Mouse (Mus musculus): ENCODE data around the gene Galp. TPM values are rescaled to one million over a fixed set of nuclear protein-coding genes. Genes with fewer than 3 reads are reported as not detected.
"Not testable (repeated sequence)": the region's sequence is repeated elsewhere in the genome, so short reads cannot be mapped to it uniquely, and the experiment has no call there.

The Galp gene
- polyA plus RNA-seq, 1 experiment from 2014 or later = not detected

DNA sequence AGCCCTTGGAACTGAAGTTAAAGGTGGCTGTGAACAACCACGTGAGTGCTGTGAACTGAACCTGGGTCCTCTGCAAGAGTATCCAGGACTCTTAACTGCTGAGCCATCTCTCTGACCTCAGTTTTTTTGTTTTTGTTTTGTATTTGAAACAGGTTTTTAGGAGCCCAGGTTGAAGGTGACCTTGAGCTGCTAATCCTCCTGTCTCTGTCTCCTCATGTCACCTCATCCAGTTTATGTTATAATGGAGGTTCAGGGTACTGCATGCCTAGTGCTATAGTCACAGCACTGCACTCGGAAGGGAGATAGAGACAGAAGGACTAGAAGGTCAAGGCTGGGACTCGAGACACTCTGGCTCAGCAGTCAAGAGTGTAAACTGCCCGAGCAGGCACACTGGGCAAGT lies 34.7 kb upstream of the Galp start:
- no peak for DNase-seq (ENCODE audit: low spot score)
- Histone ChIP-seq H3K36me3 (replicated peaks) (no peaks in the 10 kb centered on the region), H3K27me3 (replicated peaks; ENCODE audit: low read depth, poor library complexity, severe bottlenecking) (no peaks in the 10 kb centered on the region), H3K4me1 (no peaks in the 10 kb centered on the region), H3K9me3 (0 out of 2 replicates have a peak, but pooled peaks cover 2% of the 10 kb centered on the region), H3K4me3 (no peak overlapping the region), H3K27ac (replicated peaks) (no peak overlapping the region)
- WGBS = 78% methylated on average over 4 of the region's 4 CpGs

DNA sequence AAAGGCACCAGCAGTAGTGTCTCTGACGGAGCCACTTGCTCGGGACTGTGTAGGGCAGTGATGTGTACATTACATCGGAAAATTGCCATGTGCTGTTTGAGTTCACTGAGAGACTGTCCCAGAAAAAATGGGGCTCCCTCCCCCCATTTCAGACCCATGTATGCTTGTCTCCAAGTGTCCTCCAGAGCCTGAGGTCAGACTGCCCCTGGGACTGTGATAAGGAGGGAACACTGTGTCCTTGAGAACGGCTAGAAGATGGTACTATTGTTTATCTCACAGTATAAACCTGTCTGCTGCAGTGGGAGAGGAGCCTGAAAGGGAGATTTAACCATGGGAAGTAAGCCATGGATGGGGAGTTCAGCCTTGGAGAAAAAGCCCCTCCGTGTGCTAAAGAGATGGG lies 32.2 kb upstream of the Galp start:
- Histone ChIP-seq H3K4me3 (no peak overlapping the region), H3K4me1 (no peaks in the 10 kb centered on the region), H3K36me3 (replicated peaks) (no peaks in the 10 kb centered on the region), H3K27ac (replicated peaks) (no peak overlapping the region), H3K9me3 (no peaks in the 10 kb centered on the region), H3K27me3 (replicated peaks; ENCODE audit: low read depth, poor library complexity, severe bottlenecking) (no peaks in the 10 kb centered on the region)
- DNase-seq (ENCODE audit: low spot score) = no peak
- WGBS = 69% methylated on average over 5 of the region's 5 CpGs

GRCm38 (mm10) chr7:6169403-6169802 lies 27.5 kb upstream of the Galp start:
- peaks cover 5% of the 10 kb centered on the region for H3K36me3 ChIP-seq (replicated peaks)
- H3K4me3 ChIP-seq = no peak overlapping the region
- no peak for DNase-seq (ENCODE audit: low spot score)
- H3K27me3 ChIP-seq (replicated peaks; ENCODE audit: low read depth, poor library complexity, severe bottlenecking) = no peaks in the 10 kb centered on the region
- no peaks in the 10 kb centered on the region for H3K9me3 ChIP-seq
- H3K27ac ChIP-seq (replicated peaks) = no peak overlapping the region
- H3K4me1 ChIP-seq = peaks cover 7% of the 10 kb centered on the region
- WGBS = 76% methylated on average over 3 of the region's 3 CpGs

DNA sequence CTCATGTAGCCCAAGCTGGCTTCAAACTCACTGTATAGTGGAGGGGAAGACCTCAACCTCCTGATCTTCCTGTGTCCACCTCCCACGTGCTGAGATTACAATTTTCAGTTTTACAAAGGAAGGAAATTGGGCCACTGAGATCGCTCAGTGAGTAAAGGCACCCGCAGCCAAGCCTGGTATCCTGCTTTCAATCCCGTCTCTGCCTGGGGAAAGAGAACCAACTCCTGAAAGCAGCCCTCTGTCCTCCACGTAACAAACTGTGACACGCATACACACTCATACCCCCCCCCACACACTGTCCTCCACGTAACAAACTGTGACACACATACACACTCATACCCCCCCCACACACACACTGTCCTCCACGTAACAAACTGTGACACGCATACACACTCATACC lies 26.5 kb upstream of the Galp start:
- peaks cover 7% of the 10 kb centered on the region for H3K4me1 ChIP-seq
- H3K36me3 ChIP-seq (replicated peaks) = peaks cover 15% of the 10 kb centered on the region
- no peak overlapping the region for H3K27ac ChIP-seq (replicated peaks)
- H3K9me3 ChIP-seq = no peaks in the 10 kb centered on the region
- WGBS = 84% methylated on average over 9 of the region's 9 CpGs
- DNase-seq (ENCODE audit: low spot score) = no peak
- no peaks in the 10 kb centered on the region for H3K27me3 ChIP-seq (replicated peaks; ENCODE audit: low read depth, poor library complexity, severe bottlenecking)
- no peak overlapping the region for H3K4me3 ChIP-seq

DNA sequence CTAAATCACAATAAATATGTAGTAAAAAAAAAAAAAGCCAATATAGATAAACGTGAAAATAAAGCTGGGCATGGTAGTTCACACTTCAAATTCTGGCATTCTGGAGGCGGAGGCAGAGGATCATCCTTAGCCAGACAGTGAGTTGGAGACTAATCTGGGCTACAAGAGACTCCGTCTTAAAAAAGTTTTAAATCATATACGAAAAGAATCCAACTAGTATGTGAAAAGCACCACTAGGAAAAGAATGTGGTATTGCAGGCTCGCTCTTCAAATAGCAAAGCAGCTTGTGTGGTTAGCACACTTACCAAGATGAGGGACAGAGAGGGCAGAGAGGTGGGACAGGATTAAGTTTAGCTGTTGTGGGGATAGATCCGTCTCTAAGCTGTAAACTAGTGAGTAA lies 26.0 kb upstream of the Galp start:
- peak overlapping the region; percentile 81 for H3K4me3 ChIP-seq
- peaks cover 7% of the 10 kb centered on the region for H3K4me1 ChIP-seq
- 54% methylated on average over 6 of the region's 6 CpGs for WGBS
- peak overlapping the region; percentile 89 for H3K27ac ChIP-seq (replicated peaks)
- no peaks in the 10 kb centered on the region for H3K9me3 ChIP-seq
- no peaks in the 10 kb centered on the region for H3K27me3 ChIP-seq (replicated peaks; ENCODE audit: low read depth, poor library complexity, severe bottlenecking)
- H3K36me3 ChIP-seq (replicated peaks) = peaks cover 20% of the 10 kb centered on the region
- no peak for DNase-seq (ENCODE audit: low spot score)

DNA sequence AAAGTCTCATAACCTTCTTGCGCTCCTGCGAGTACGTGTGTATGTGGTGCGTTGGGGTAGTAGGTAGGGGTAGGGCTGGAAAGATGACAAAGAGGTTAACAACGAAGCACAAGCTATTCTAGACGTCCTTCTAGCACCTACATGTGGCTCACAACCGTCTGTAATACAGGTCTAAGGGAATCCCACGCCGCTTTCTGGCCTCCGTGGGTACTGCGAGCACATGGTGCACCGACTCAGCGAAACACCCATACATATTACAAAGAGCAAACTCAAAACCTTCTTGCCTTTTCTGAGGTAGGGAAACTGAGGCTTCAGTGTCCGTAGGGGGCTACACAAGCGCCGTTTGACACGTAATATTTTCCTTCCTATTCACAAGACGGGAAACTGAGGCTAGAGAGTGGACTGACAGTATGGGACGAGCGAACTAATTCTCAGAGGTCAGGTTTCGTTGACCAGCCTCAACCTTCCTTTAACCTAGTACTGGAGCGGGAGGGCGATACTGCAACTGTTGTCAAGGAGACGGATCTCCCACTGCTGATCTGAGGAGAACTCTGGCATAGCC lies 25.4 kb upstream of the Galp start:
- 2% methylated on average over 24 of the region's 24 CpGs for WGBS
- H3K36me3 ChIP-seq (replicated peaks) = peaks cover 25% of the 10 kb centered on the region
- peak; percentile 71 for DNase-seq (ENCODE audit: low spot score)
- H3K4me1 ChIP-seq = peaks cover 7% of the 10 kb centered on the region
- H3K27ac ChIP-seq (replicated peaks) = peak overlapping the region; percentile 89
- H3K9me3 ChIP-seq = no peaks in the 10 kb centered on the region
- peak overlapping the region; percentile 81 for H3K4me3 ChIP-seq
- no peaks in the 10 kb centered on the region for H3K27me3 ChIP-seq (replicated peaks; ENCODE audit: low read depth, poor library complexity, severe bottlenecking)

- Histone ChIP-seq H3K4me3 (peak within 1 kb of the TSS; percentile 81), H3K4me1 (peaks cover 7% of the 10 kb centered on the region), H3K27ac (replicated peaks) (peak within 1 kb of the TSS; percentile 89), H3K9me3 (no peaks in the 10 kb centered on the region), H3K36me3 (replicated peaks) (peaks cover 29% of the 10 kb centered on the region), H3K27me3 (replicated peaks; ENCODE audit: low read depth, poor library complexity, severe bottlenecking) (no peaks in the 10 kb centered on the region)
- DNase-seq (ENCODE audit: low spot score) = peak; percentile 97
- WGBS = under 1% methylated on average over 37 of the region's 37 CpGs
Measured at GRCm38 (mm10) chr7:6172006-6172649, 24.8 kb upstream of the Galp start, which contains the start of gene Zfp444. Gene Zfp444 (plus strand): TSS chr7:6172226.

- WGBS = under 1% methylated on average over 28 of the region's 28 CpGs
- no peaks in the 10 kb centered on the region for H3K9me3 ChIP-seq
- H3K4me1 ChIP-seq = peaks cover 7% of the 10 kb centered on the region
- DNase-seq (ENCODE audit: low spot score) = no peak
- no peaks in the 10 kb centered on the region for H3K27me3 ChIP-seq (replicated peaks; ENCODE audit: low read depth, poor library complexity, severe bottlenecking)
- peaks cover 31% of the 10 kb centered on the region for H3K36me3 ChIP-seq (replicated peaks)
- H3K4me3 ChIP-seq = peak overlapping the region; percentile 81
- H3K27ac ChIP-seq (replicated peaks) = peak overlapping the region; percentile 89
Measured at GRCm38 (mm10) chr7:6172674-6173244, 24.1 kb upstream of the Galp start.

DNA sequence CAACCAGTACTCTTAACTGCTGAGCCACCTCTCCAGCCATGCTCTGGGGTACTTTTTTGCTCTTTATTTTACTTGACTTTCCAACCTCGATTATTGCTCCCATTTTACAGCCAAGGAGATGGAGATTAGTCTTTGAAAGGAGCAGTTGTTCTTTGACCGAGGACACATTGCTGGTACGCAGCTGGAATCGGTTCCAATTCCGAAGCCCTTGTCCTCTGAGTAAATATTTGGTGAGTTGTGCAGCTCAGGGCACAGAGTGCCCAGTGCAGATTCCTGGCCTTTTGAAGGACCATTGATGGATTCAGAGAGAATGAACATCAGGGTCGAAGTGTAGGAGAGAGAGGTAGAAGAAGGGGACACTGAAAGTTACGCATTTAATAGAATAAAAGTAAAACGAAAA lies 23.0 kb upstream of the Galp start:
- no peak overlapping the region for H3K27ac ChIP-seq (replicated peaks)
- peaks cover 41% of the 10 kb centered on the region for H3K36me3 ChIP-seq (replicated peaks)
- H3K27me3 ChIP-seq (replicated peaks; ENCODE audit: low read depth, poor library complexity, severe bottlenecking) = no peaks in the 10 kb centered on the region
- no peaks in the 10 kb centered on the region for H3K9me3 ChIP-seq
- 90% methylated on average over 8 of the region's 8 CpGs for WGBS
- H3K4me1 ChIP-seq = peaks cover 7% of the 10 kb centered on the region
- no peak for DNase-seq (ENCODE audit: low spot score)
- no peak overlapping the region for H3K4me3 ChIP-seq

DNA sequence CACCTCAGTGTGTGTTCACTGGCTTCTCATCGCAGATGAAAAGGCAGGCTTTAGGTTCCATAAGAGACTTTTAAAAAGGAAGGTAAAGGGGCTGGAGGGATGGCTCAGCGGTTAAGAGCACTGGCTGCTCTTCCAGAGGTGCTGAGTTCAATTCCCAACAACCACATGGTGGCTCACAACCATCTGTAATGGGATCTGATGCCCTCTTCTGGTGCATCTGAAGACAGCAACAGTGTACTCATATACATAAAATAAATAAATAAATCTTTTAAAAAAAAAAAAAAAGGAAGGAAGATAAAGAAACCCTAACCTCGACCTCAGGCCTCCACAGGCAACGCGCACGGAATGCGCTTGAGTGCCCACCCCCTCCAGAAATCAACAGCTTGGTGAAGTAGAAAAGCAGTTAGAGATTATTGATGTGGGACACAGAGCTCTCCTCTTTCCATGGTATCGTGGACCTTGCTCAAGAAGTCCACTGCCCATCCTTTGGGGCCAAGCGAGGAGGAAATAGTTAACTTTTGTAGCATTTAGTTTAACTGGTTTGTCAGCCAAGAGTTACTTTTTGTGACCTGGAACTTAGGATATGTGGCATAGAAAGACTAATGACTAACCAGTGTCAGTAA lies 22.4 kb upstream of the Galp start:
- H3K9me3 ChIP-seq; H3K4me3 ChIP-seq; H3K27ac ChIP-seq (replicated peaks); H3K27me3 ChIP-seq (replicated peaks; ENCODE audit: low read depth, poor library complexity, severe bottlenecking); DNase-seq (ENCODE audit: low spot score); H3K4me1 ChIP-seq: not testable (repeated sequence)
- peaks cover 45% of the 10 kb centered on the region for H3K36me3 ChIP-seq (replicated peaks)
- WGBS = 88% methylated on average over 9 of the region's 9 CpGs

- H3K27me3 ChIP-seq (replicated peaks; ENCODE audit: low read depth, poor library complexity, severe bottlenecking) = no peaks in the 10 kb centered on the region
- H3K4me1 ChIP-seq = no peaks in the 10 kb centered on the region
- DNase-seq (ENCODE audit: low spot score) = no peak
- H3K9me3 ChIP-seq = no peaks in the 10 kb centered on the region
- no peak overlapping the region for H3K4me3 ChIP-seq
- no peak overlapping the region for H3K27ac ChIP-seq (replicated peaks)
- peaks cover 80% of the 10 kb centered on the region for H3K36me3 ChIP-seq (replicated peaks)
Measured at GRCm38 (mm10) chr7:6179013-6179412, 17.9 kb upstream of the Galp start.

- H3K27me3 ChIP-seq (replicated peaks; ENCODE audit: low read depth, poor library complexity, severe bottlenecking) = no peaks in the 10 kb centered on the region
- H3K4me3 ChIP-seq = no peak overlapping the region
- peaks cover 89% of the 10 kb centered on the region for H3K36me3 ChIP-seq (replicated peaks)
- no peaks in the 10 kb centered on the region for H3K9me3 ChIP-seq
- no peak for DNase-seq (ENCODE audit: low spot score)
- H3K4me1 ChIP-seq = no peaks in the 10 kb centered on the region
- H3K27ac ChIP-seq (replicated peaks) = no peak overlapping the region
Measured at GRCm38 (mm10) chr7:6182882-6183281, 14.0 kb upstream of the Galp start.

- H3K36me3 ChIP-seq (replicated peaks) = peaks cover 89% of the 10 kb centered on the region
Measured at GRCm38 (mm10) chr7:6183802-6184201, 13.1 kb upstream of the Galp start.

More at GRCm38 (mm10) chr7:6183802-6184201, 13.1 kb upstream of the Galp start:
- no peak overlapping the region for H3K4me3 ChIP-seq
- no peak overlapping the region for H3K27ac ChIP-seq (replicated peaks)
- H3K4me1 ChIP-seq = no peaks in the 10 kb centered on the region
- no peaks in the 10 kb centered on the region for H3K9me3 ChIP-seq
- 0 out of 2 replicates have a peak, but pooled peaks cover 5% of the 10 kb centered on the region for H3K27me3 ChIP-seq (replicated peaks; ENCODE audit: low read depth, poor library complexity, severe bottlenecking)
- DNase-seq (ENCODE audit: low spot score) = no peak
- WGBS = 96% methylated on average over 19 of the region's 19 CpGs

Data from embryonic facial prominence, embryonic 10.5 days (tissue).